Mouse (Mus musculus) olfactory bulb, adult 2 months (tissue): ENCODE data around the gene Trpc5.

ENCODE experiments used
- CTCF ChIP-seq: fragments of 200-500 bp; IDR thresholded peaks from 2 replicates; pipeline ENCODE4 v1.5.1; 2012; ENCODE audit warnings: low read depth, mild to moderate bottlenecking, low read length, moderate library complexity; ENCODE audit not compliant: insufficient read depth
- POLR2A ChIP-seq: fragments of 200-500 bp; IDR thresholded peaks from 2 replicates; pipeline ENCODE4 v1.6.1; 2012; ENCODE audit warnings: mild to moderate bottlenecking, low read depth, low read length, moderate library complexity; ENCODE audit not compliant: insufficient read depth

GRCm38 (mm10) chrX:144644756-144645155 is 43.2 kb downstream of the Trpc5 start:
- no peak for TF ChIP-seq CTCF
- TF ChIP-seq POLR2A, result no peak
